Mouse (Mus musculus) inflammation-experienced regulatory T-cells, adult 6 months (primary cell): ENCODE results near the gene Hao2. TPM values are rescaled to one million over a fixed set of nuclear protein-coding genes. Genes with fewer than 3 reads are reported as not detected.

Source experiments
- ATAC-seq: one replicate; pipeline ENCODE4 v1.8.0; 2017
- polyA plus RNA-seq, 3 experiments: library from polyadenylated mRNA; unstranded; fragments of 100-300 nt; shearing (Covaris generic); gene quantifications; one replicate each; pipeline ENCODE4 v1.2.1; 2017

Hao2 gene
- polyA plus RNA-seq, result not detected

DNA sequence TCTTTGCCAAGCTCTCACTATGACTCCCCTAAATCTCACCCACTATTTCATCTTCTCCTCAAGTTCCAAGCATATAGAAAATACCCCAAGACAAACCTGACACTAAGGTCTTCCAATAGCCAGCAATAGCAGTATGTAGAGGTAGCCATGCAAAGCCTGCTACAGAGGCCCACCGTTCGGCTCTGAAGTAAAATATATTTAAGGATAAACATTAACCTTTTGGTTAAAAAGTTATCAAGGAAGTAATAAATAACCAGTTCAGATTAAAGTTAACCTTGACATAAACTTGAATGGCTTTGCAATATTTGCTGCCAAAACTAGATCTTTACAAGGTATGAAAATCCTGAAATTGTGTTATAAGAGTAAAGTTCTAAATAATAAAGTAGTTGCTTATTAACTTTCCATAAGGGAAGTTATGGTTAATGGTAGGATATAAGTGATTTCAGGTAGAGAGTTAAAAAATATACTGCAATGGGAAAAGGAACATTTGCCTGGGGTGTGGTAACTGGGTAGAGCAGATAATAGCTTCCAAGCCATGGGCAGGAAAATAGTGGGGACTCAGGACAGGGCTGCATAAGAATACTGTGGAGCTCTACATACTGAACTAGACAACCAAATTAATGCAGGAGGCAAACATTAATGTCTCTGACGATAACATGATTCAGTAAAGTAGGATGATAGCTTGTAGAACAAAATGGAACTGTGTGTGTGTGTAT is at the start of gene Hao2:
Gene Hao2, minus strand, starts transcription at position 183 of the 716 bp plus-strand sequence.
- ATAC-seq, result no peak

DNA sequence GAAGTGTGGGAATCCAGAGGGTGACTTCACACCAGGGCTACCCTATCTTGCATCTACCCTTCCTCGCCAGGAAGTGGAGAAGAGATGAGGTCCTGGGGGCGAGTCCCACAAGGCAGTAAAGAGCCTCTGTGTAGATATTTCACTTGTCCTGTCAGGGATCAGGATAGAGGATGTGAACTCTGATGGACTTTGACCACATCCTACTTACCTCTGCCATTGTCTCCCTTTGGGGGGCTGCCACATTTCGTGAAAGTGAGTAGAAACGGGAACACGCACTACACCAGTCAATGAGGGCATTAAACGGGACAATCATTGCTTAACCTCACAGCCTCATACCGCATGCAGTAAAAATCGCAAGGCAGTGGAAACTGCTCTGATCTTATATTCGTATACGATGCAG is 48.6 kb upstream of the Hao2 start:
- no peak for ATAC-seq

DNA sequence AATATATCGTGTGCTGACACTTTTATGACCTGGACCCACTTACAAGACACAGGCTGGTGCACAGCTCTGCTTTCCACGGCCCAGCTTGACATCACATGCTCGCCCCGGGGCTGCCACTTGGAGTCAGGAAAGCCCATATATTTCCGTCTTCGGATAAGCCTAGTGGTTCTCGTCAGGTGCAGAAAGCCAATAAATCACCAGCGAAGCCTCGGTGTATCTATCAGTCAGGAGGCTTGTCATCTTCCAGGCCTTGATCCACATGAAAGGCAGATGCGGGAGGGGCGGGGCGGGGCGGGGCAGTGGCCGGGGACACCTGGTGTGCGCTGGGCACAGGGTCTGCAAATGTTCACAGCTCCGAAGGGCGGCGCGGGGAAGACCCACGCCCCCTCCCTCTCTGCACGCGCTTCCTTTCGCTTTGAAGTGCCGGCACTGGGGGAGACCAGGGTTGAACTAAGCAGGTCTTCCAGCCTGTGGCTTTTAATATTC is 48.1 kb upstream of the Hao2 start:
- ATAC-seq, result no peak

DNA sequence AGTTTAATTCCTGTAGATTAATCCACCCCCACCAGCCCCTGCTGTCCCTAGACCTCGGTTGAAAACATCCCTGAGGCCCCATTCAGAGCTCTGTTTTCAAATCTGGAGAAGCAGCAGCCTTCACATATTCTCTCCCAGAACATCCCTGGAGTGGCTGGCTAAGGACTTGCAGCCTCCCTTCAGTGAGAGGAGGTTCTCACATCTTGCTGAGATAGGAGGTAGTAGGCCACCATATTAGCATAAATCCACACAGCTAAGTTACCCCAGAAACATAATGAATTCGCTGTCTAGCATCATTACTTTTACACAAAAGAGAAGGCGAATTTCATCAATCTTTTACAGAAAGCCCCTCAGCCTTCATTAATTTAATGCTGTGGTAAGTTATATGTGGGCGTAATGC is 47.2 kb upstream of the Hao2 start:
- ATAC-seq, result no peak

DNA sequence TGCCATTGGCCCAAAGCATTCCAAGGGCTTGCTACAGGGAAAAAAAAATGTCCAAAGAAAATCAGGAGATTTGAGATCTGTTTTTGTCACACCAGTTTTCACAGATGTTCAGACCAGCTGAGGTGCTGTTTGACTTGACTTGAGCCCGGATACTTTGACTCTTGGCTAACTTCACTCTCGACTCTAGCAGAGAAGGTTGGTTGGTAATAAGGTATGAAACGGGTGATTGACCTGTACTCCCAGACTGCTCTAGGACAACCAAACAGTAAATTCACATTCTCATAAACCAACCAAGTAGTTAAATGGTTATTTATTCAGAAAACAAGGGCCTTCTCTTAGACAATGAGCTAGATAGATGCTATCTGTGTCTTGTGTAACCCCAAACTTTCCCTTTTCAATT is 43.4 kb upstream of the Hao2 start:
- no peak for ATAC-seq

DNA sequence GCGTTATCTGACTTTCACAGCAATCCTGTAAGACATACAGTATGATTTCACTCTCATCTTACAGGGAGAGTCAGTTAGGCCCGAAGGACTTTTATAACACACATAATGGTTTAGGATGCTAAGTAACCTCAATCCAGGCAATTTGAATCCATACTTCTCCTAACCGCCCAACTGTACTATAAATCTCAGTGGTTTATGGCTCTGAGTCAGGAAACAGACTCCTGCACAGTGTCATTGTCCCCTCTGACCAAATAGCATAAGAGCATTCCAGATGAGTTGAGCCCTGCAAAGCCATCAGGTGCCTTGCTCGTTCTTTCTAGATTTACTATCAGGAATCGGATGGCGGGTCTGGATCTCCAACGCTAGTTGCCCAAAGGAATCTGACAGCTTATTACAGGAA is 41.6 kb upstream of the Hao2 start:
- ATAC-seq, result no peak

DNA sequence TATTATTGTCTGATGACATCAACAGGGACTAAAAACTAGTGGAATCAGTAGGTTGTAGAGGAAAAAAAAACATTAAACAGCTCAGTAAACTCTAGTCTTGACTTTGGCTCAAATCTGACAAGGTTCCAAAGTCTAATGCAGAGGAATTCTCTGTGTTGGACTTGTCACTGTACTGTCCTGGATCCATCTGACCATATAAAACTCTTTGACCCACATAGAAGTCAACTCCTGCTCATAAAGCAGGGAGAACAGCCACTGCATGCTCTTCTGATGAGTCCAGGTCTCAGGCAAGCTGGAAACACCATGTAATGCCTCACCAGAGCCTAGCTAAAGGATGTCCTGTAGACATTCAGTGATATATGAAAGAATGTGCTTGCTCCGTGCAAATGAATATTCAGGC is 41.0 kb upstream of the Hao2 start:
- ATAC-seq, result no peak

DNA sequence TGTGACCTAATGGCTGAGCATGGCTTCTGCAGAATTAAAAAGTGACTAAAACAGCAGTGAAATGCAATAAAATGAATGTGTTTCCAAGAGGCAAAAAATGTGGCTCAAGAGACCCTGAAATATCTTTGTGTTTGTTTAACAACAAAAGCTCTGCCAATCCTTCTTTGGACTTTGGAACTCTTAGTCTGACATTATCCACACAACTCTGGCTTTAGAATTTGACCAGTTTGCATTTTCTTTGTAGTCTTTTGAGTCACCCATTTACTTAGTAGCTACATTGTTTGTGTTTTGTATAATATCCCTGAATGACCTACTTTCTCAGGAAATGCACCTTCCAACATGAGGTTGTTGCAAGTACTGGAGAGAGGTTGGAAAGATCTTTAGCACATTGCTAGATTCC is 39.4 kb upstream of the Hao2 start:
- ATAC-seq, result no peak

DNA sequence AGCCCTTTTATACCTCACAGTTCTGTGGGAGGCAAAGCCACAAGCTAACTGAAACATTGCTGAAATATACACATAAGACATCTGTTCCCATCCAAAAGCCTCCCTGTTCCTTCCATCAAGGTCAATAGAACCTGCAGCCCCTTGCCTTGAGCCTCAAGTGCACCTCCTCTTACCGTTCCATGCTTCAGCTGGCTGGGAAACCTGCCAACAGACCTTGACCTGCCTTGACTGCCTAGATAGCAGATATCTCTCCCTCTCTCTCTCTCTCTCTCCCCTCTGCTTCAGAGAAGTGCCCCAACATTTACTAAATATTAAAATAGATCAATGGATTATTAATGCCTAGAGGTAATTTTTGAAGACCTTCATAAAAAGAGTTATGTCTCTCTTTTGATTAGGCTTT is 38.8 kb upstream of the Hao2 start:
- no peak for ATAC-seq

DNA sequence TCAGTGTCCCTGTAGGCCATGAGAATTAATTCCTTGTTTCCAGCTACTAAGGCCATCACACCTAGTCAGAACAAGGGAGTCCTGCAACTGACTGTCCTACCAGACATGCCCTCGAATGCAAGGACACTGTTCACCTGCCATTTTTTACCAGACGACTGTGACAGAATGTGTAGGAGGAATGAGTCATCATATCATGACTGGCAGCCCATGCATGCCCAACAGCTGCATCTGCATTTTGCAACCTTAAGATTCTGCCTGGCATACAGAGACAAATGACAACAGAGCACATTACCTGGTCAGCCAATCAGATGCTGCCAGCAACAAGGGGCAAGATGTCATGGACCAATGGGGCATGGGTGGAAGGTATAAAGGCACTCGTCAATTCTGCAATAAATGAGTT is 27.4 kb upstream of the Hao2 start:
- ATAC-seq, result no peak

DNA sequence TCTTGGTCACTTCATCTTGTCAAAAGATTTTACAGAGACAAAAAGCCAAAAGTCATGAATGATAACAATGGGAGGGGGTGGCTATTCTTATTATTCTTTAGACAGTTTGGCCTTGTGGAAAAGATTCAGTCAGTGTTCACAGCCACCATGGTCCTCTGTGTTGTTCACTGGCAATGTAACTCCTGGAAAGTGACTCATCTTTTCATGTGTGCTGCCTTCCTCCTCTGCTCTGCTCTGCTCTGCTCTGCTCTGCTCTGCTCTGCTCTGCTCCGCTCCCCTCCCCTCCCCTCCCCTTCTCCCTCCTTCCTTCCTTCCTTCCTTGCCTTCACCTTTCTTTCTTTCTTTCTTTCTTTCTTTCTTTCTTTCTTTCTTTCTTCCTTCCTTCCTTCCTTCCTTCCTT is 24.2 kb upstream of the Hao2 start:
- no peak for ATAC-seq

DNA sequence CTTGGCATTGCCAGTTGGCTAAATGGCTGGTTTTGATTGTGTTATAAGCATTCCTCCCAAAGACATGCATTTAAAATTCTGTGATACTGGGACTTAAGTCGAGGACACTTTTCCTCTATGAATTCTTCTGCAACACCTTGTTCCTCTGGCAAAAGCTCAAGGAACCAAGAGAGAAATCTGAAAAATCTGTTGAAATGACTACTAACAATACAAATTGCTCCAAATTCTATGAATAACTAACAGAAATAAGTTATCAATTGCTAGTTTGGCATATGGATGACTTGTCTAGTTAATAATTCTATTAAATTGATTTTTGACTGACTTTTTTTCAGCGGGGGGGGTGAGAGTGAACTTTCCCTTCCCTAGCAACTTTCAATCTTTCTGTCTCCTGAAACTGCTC is 23.8 kb upstream of the Hao2 start:
- ATAC-seq, result no peak

DNA sequence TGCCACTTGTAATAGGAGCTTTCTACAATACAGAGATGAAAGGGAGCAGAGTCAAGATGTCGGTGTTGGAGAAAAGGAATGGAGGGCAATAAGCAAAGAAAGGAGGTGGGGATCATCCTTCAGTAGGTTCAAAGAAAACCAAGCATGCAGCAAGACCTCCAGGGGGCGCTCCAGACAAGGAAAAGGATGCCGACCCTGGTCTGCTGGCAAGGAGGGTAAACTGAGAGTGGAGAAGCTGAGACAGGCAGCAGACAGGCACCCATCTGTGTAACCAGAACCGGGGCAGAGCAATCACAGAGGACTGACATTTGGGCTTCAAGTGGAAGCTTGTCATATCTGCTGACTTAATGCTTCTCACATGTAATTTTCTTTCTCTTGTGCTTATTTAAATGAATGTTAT is 22.6 kb upstream of the Hao2 start:
- no peak for ATAC-seq

DNA sequence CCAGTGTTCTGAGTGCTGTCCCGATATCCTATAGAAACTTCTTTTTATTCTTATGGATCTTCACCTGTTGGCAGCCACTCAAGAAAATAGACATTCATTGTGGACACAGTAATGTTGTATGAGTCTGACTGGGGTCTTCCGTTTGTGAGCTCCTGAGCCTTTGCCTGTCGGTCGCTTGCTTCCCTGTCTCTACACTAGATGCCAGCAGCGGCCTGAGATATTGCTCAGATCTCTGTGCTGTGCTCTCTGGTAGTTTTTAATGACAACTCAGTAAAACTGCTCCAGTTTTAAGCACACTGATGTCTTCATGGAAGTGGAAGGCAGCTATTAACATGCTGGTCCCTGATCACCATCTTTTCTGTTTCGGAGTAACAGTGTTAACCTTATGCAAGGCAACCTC is 20.6 kb upstream of the Hao2 start:
- ATAC-seq, result no peak

DNA sequence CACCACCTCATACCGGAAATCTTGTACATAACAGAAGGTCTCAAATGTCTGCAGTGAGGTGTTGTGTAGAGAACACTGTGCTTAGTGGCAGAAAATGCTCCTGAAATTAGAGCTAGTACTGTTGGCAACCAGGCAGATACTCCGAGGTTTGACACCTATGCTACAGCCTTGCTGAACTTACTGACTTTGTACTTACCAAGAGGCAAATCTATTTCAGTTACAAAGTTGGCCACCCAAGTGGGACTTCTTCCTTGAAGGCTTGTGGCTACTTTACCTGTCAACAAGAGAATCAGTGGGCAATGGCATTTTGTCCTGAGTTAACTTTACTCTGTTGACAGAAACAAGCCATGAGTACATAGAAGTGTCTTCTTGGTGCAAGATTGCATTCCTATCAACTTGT is 4.6 kb upstream of the Hao2 start:
- ATAC-seq, result no peak

DNA sequence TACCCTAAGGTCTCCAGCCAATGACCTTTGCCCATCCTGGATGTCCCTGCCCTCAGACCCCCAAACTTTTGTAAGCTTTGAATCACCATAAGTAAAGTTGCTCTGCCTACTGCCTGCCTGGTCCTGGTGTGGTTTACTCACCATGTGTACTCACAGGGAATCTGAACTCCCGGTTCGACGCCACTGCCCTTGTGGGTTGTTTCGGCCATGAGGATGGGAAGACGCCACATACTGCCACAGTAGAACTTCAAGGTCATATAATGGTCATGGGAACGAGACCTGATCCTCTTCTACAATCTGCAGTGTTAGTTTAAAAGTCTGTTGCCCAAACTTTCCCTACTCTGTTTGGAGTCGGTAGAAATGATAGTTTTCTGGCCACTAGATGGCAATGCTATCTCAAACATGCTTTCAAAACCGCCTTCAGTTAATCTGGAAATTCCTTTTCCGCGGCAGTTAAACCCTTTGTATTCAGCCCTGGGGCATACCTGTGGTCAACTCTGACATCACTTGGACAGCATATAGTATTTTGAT is 2.1 kb upstream of the Hao2 start:
- no peak for ATAC-seq

DNA sequence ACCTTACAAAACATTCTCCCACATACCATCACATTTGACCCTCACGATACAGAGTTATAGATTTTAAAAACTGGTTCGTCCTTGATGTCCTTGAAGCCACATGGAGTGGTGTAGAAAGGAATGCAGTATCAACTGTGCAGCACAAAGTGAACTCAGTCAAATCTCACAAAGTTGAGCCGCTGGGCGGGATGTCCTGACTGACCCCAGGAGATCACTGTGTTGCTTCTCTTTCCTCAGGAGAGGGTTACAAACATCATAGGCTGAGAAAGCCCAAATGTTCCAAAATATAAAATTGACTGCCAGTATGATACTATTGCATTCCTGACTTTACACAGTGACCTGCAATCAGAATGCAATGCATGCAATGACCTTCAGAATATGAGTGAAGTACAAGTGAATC is 2.6 kb downstream of the Hao2 start:
- ATAC-seq, result no peak

DNA sequence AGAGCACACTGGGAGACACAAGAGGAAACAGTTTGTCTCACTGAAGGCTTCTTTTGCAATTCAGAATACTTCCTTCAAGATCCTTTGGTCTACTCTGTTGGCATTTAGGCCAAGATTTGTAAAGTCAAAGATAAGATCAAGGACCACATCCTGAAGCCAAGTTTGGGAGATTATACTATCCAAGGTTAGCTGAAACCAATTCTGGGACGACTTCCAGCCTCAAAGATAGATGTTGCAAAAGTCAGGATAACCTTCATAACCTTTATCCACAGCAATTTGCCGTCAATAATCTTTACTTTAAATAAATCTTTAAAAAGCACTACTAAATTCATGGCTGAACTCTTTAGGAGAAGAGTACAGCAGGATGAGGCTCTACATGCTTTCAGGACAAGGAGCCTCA is 4.8 kb downstream of the Hao2 start:
- ATAC-seq, result no peak

DNA sequence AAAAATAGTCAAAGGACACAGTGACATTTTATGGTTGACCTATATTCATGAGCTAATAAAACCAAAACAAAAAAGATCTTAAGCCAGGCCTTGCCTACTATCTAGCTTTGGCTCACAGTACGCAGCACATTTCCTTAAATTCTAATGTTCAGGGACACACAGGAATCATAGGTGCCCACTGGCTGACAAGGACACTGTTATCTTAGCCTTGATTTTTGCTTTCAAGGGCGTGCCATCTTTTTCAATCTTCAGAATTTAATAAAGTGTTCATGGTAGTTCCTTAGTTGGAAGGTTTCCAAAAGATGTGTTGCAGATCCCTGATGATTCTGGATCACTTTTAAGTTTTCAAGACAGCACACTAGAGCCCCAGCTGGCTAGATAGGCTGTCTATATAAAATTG is 12.2 kb downstream of the Hao2 start:
- no peak for ATAC-seq

DNA sequence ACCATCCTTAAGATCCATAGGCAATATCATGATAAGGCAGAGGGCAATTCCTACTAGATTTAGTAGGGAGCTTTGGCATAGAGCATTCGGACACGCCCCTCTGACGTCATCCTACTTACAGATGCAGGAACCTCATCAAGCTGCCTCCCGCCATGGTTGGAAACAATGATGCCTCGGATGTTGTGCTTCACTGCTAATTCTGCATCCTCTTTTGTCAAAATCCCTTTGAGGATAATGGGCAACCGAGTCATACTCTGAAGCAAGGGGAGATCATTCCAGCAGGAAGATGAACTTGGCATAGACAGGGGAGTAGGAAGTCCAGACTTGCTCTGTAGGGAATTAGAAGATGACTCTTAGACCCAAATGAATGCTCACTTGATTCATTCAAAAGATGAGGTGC is 12.8 kb downstream of the Hao2 start:
- no peak for ATAC-seq

DNA sequence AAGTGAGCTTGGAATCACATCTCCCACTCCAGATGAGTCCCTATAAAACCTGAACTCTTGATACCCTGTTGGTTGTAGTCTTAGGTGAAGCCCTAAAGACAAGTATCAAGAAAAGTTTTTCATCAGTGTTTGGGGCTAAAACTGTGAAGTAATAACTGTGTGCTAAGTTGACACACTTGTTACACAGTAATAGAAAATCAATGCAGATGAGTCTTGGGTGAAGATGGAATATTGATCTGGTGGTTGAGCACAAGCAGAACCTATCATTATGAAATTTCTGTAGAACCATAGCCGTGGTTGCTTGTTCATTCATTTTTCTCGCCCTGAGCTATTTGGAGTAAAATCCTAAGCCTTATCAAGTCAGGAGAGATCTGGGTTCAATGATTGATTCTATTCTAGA is 24.8 kb downstream of the Hao2 start:
- ATAC-seq, result no peak

DNA sequence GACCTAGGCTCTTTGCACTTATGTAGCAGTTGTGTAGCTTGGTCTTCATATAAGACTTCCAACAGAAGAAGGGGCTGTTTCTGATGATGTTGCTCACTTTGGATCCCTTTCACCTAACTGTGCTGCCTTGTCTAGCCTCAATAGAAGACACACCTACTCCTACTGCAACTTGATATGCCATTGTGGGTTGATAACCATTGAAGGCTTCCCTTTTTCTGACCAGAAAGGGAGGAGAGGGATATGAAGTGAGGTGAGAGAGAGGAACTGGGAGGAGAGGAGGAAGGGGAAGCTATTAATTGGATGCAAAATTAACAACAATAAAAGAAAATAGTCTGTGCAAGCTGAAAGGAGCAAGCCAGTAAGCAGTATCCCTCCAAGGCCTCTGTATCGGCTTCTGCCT is 30.2 kb downstream of the Hao2 start:
- no peak for ATAC-seq

DNA sequence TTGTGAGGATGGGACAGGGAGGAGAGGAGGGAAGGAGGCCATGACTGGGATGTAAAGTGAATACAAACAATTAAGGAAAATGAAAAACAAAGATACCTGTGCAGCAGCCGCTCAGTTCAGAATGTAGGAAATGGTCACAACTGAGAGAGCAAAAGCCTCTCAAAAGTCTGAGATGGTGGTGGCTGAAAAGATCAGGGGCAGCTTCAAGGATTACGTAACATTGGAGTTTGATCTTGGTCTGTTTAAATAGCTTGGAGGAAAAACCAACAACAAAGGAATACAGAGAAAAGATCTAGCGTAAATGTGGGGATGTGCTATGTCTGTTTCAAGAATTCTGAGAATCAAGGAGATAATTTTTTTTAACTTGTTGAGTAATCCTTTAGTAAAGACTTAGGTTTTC is 33.5 kb downstream of the Hao2 start, which contains the start of gene Hsd3b1:
Gene Hsd3b1, minus strand, starts transcription at position 219 of the 400 bp plus-strand sequence.
- no peak for ATAC-seq

DNA sequence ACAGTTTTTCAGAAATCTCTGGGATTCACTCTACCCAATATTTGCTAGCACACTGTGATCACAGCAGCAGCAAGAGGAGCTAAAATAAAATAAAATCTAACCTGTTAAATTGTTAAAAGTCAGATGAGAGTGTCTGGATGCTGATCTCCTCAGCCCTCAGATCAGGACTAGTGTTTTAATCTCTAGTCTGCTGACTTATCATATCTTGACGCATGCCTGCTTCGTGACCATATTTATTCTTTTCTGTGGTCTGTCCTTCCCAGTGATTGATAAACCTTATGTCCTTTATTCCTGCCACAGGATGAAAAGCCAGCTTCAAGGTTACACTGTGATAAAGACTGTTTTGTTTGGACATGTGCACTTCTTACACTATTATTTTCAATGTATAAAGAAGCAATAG is 35.0 kb downstream of the Hao2 start:
- ATAC-seq, result no peak

DNA sequence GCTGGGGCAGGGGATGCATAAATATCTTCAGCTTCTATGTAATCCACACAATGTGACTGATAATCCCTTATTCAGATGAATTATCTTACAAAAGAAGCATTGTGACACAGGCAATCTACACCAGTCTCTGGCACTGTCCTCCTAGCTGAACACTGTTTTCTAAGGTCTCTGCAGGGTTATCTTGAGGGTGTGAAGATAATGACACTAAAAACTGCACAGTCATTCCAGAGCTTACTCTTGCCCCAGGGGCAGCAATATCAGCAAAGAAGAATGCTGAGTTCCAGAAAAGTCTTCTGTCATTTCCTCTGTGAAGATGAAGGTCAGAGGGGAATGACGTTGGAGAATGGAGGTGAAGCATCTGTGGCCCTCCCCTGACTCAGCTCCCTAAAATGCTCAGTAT is 36.1 kb downstream of the Hao2 start:
- no peak for ATAC-seq
